Mouse (Mus musculus): ENCODE measurements at regions not wholly inside any gene's neighbourhood (a gene's known extent, or its start where the extent isn't known, plus 50 kb on each side); places are given as distances from the start of the nearest gene placed in this dataset.

DNA sequence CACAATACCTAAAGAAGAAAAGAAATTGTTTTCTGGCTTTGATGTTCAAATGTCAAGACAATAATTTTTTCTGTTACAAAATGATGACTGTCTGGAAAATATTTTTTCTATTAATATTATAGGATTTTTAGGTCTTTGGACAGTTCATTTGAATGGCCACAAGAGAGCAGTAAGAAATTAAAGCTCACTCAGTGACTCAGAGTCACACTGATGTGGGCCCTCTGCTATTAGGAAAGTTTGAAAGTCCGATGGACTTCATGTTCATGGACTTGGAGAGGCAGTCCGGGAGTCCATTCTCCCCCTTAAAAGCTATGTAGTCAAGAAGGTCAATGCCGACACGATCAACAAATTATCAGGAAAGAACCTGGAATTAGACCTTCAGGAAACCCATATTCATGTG is 657.0 kb downstream of the Mecom start:
- ATAC-seq (no peak), DNase-seq (no peak)
- Histone ChIP-seq H3K4me3 (ENCODE audit: low read depth, low read length) (no peak overlapping the region), H3K4me1 (ENCODE audit: insufficient read depth) (no peaks in the 10 kb centered on the region), H3K36me3 (replicated peaks; ENCODE audit: insufficient read depth, low read length) (no peaks in the 10 kb centered on the region), H3K4me2 (ENCODE audit: low read depth, low read length) (no peak overlapping the region), H3K9ac (replicated peaks) (no peak overlapping the region), H3K9me3 (ENCODE audit: low read length) (no peaks in the 10 kb centered on the region), H3K27me3 (ENCODE audit: insufficient read depth, low read length) (no peaks in the 10 kb centered on the region), H3K27ac (ENCODE audit: low read depth) (no peak overlapping the region)
- TF ChIP-seq EP300 (IDR thresholded peaks at IDR 0.05; ENCODE audit: low read depth) (no peak), CTCF (IDR thresholded peaks at IDR 0.05; ENCODE audit: low read depth) (0 out of 2 replicates have a peak, but pooled peaks have one; percentile 18)
- WGBS (ENCODE audit: insufficient replicate concordance), result 64% methylated on average over 4 of the region's 4 CpGs

DNA sequence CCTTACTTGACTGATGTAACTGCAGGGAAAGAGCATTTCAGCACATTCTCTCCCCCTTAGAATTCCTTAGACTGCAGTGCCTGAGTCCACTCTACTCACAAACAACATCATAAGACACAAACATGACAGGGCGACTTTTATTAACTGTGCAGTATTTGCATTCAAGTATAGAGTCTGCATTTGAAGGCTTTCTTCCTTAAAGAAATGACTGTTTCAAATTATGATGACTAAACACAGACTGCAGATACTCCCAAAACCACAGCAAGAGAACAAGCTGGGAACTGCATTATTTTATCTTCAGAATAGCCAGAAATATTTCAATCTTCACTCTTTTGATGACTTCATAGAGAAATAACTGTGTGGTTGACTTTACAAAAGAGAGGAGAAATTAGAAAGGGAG is 657.5 kb downstream of the Mecom start:
- TF ChIP-seq EP300 (IDR thresholded peaks at IDR 0.05; ENCODE audit: low read depth), result no peak
- TF ChIP-seq CTCF (IDR thresholded peaks at IDR 0.05; ENCODE audit: low read depth), result no peak
- Histone ChIP-seq H3K4me2 (ENCODE audit: low read depth, low read length) (no peak overlapping the region), H3K9ac (replicated peaks) (no peak overlapping the region), H3K4me1 (ENCODE audit: insufficient read depth) (no peaks in the 10 kb centered on the region), H3K4me3 (ENCODE audit: low read depth, low read length) (no peak overlapping the region), H3K27ac (ENCODE audit: low read depth) (no peak overlapping the region), H3K9me3 (ENCODE audit: low read length) (no peaks in the 10 kb centered on the region), H3K36me3 (replicated peaks; ENCODE audit: insufficient read depth, low read length) (no peaks in the 10 kb centered on the region), H3K27me3 (ENCODE audit: insufficient read depth, low read length) (no peaks in the 10 kb centered on the region)
- ATAC-seq, result no peak
- WGBS (ENCODE audit: insufficient replicate concordance), result 74% methylated on average over 1 of the region's 1 CpGs
- no peak for DNase-seq

DNA sequence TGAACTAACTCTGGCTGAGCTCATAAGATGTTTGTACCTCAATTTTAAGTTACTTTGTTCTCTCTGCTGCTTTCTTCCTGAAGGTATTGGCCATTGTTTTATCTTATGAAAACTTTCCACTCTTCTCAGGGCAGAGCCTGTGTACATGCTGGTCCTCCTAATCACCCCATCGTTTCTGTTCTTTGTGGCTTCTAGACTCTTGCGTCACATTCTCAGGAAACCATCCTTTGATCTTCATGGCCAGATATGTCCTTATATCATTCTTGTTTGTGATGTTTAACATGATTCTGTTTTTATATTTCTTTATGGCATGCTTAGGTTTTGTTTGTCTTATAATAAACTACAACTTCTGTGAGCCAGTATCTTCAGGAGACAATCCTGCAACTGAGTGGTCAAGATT is 658.2 kb downstream of the Mecom start:
- H3K4me3 ChIP-seq (ENCODE audit: low read depth, low read length), result no peak overlapping the region
- H3K27ac ChIP-seq (ENCODE audit: low read depth), result no peak overlapping the region
- no peaks in the 10 kb centered on the region for H3K27me3 ChIP-seq (ENCODE audit: insufficient read depth, low read length)
- WGBS (ENCODE audit: insufficient replicate concordance), result 53% methylated on average over 2 of the region's 2 CpGs
- no peak overlapping the region for H3K9ac ChIP-seq (replicated peaks)
- no peak overlapping the region for H3K4me2 ChIP-seq (ENCODE audit: low read depth, low read length)
- TF ChIP-seq CTCF (IDR thresholded peaks at IDR 0.05; ENCODE audit: low read depth), result no peak
- TF ChIP-seq EP300 (IDR thresholded peaks at IDR 0.05; ENCODE audit: low read depth), result no peak
- no peak for ATAC-seq
- DNase-seq, result no peak
- H3K36me3 ChIP-seq (replicated peaks; ENCODE audit: insufficient read depth, low read length), result no peaks in the 10 kb centered on the region
- H3K9me3 ChIP-seq (ENCODE audit: low read length), result no peaks in the 10 kb centered on the region
- H3K4me1 ChIP-seq (ENCODE audit: insufficient read depth), result no peaks in the 10 kb centered on the region

DNA sequence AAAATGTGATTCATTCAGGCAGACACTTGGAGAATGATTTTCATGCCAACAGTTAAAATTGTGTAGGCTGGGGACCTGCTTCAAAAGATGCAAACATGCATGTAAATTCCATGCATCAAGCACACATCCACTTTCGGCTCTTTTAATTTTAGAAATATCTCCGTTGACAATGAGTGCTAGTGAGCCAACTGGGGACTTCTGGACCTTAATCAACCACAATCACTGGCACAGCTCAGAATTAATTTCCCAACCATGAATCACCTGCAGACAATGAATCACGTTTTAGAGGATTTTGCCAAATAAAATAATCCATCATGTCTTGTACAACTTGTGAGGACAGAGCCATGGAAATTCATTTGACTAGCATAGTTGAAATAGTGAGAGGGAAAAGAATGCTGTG is 667.8 kb downstream of the Mecom start:
- Histone ChIP-seq H3K36me3 (replicated peaks; ENCODE audit: insufficient read depth, low read length) (no peaks in the 10 kb centered on the region), H3K9ac (replicated peaks) (no peak overlapping the region), H3K4me3 (ENCODE audit: low read depth, low read length) (no peak overlapping the region), H3K4me2 (ENCODE audit: low read depth, low read length) (no peak overlapping the region), H3K9me3 (ENCODE audit: low read length) (no peaks in the 10 kb centered on the region), H3K4me1 (ENCODE audit: insufficient read depth) (no peaks in the 10 kb centered on the region), H3K27ac (ENCODE audit: low read depth) (no peak overlapping the region), H3K27me3 (ENCODE audit: insufficient read depth, low read length) (no peaks in the 10 kb centered on the region)
- ATAC-seq (no peak), DNase-seq (no peak)
- TF ChIP-seq CTCF (IDR thresholded peaks at IDR 0.05; ENCODE audit: low read depth), result no peak
- whole genome bisulfite sequencing (ENCODE audit: insufficient replicate concordance), result 68% methylated on average over 3 of the region's 3 CpGs

DNA sequence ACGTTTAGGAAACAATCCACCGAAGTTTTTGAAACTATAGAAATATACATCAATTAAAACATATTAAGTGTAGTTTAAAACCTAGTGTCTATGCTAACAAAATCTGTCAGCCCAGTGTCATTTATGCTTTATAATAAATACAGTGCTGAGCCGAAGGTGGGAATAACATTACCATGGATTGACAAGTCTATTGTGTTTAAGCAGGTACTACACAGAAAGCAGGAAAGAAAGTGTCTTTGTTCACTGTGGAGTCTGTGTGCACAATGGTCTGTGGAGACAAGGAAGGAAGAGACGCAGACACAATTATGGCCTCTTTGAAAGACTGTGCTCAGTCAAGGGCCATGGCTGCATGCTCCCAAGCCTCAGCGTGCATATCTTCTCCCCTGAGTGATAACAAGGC is 672.0 kb downstream of the Mecom start:
- DNase-seq (no peak), ATAC-seq (no peak)
- no peaks in the 10 kb centered on the region for H3K27me3 ChIP-seq (ENCODE audit: insufficient read depth, low read length)
- no peak overlapping the region for H3K27ac ChIP-seq (ENCODE audit: low read depth)
- H3K36me3 ChIP-seq (replicated peaks; ENCODE audit: insufficient read depth, low read length), result no peaks in the 10 kb centered on the region
- no peak overlapping the region for H3K4me2 ChIP-seq (ENCODE audit: low read depth, low read length)
- TF ChIP-seq EP300 (IDR thresholded peaks at IDR 0.05; ENCODE audit: low read depth), result no peak
- no peak for TF ChIP-seq CTCF (IDR thresholded peaks at IDR 0.05; ENCODE audit: low read depth)
- WGBS (ENCODE audit: insufficient replicate concordance), result 65% methylated on average over 5 of the region's 5 CpGs
- no peak overlapping the region for H3K4me3 ChIP-seq (ENCODE audit: low read depth, low read length)
- H3K9me3 ChIP-seq (ENCODE audit: low read length), result no peaks in the 10 kb centered on the region
- H3K4me1 ChIP-seq (ENCODE audit: insufficient read depth), result no peaks in the 10 kb centered on the region
- H3K9ac ChIP-seq (replicated peaks), result no peak overlapping the region

DNA sequence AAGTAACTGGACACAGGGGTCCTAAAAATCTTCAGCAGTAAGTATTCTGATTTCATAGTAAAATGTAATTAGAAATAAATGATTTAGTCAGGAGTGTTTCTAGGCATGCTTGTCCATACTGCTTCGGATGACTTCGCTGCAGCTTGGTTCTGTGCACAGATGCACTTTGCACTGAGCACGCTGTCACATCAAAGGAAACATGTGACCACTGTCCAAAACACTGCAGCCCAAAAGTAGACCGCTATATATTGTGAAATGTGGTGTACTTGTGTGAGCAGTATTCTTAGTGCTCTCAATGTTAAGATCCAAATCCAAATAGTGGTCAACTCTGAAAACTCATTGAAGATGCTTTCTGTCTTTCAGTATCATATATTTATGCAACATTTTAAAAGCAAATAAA is 685.4 kb downstream of the Mecom start:
- 56% methylated on average over 4 of the region's 4 CpGs for WGBS (ENCODE audit: insufficient replicate concordance)
- H3K4me2 ChIP-seq (ENCODE audit: low read depth, low read length), result no peak overlapping the region
- ATAC-seq (peak; percentile 65), DNase-seq (no peak)
- H3K9ac ChIP-seq (replicated peaks), result no peak overlapping the region
- H3K27me3 ChIP-seq (ENCODE audit: insufficient read depth, low read length), result no peaks in the 10 kb centered on the region
- H3K27ac ChIP-seq (ENCODE audit: low read depth), result no peak overlapping the region
- H3K9me3 ChIP-seq (ENCODE audit: low read length), result no peaks in the 10 kb centered on the region
- no peak overlapping the region for H3K4me3 ChIP-seq (ENCODE audit: low read depth, low read length)
- TF ChIP-seq CTCF (IDR thresholded peaks at IDR 0.05; ENCODE audit: low read depth) (no peak), EP300 (IDR thresholded peaks at IDR 0.05; ENCODE audit: low read depth) (no peak)
- no peaks in the 10 kb centered on the region for H3K4me1 ChIP-seq (ENCODE audit: insufficient read depth)
- H3K36me3 ChIP-seq (replicated peaks; ENCODE audit: insufficient read depth, low read length), result no peaks in the 10 kb centered on the region

DNA sequence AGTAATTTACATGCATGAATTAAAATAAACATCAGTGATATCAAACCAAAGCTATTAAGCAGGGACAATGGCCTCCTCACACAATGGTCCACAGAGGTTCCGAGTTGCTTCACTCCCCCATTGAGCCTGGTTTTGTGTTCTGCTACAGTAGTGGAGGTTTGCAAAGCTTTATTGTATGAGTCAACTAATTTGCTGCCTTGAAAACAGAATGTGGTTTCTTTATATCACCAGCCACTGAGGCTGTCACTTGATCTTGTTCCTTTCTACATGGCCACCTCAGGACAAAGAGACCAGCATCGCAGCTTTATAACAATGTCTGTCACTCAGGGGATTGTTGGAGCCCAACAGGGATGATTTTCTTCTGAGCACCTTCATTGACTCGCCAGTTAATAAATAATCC is 695.3 kb downstream of the Mecom start:
- TF ChIP-seq CTCF (IDR thresholded peaks at IDR 0.05; ENCODE audit: low read depth) (no peak), EP300 (IDR thresholded peaks at IDR 0.05; ENCODE audit: low read depth) (no peak)
- no peak overlapping the region for H3K4me3 ChIP-seq (ENCODE audit: low read depth, low read length)
- no peaks in the 10 kb centered on the region for H3K4me1 ChIP-seq (ENCODE audit: insufficient read depth)
- H3K4me2 ChIP-seq (ENCODE audit: low read depth, low read length), result no peak overlapping the region
- DNase-seq (no peak), ATAC-seq (no peak)
- H3K27me3 ChIP-seq (ENCODE audit: insufficient read depth, low read length), result no peaks in the 10 kb centered on the region
- no peaks in the 10 kb centered on the region for H3K9me3 ChIP-seq (ENCODE audit: low read length)
- H3K27ac ChIP-seq (ENCODE audit: low read depth), result no peak overlapping the region
- H3K36me3 ChIP-seq (replicated peaks; ENCODE audit: insufficient read depth, low read length), result no peaks in the 10 kb centered on the region
- WGBS (ENCODE audit: insufficient replicate concordance), result 65% methylated on average over 3 of the region's 3 CpGs
- no peak overlapping the region for H3K9ac ChIP-seq (replicated peaks)
